ENCODE assay signal across 10 mouse cellular contexts in the genomic region with DNA sequence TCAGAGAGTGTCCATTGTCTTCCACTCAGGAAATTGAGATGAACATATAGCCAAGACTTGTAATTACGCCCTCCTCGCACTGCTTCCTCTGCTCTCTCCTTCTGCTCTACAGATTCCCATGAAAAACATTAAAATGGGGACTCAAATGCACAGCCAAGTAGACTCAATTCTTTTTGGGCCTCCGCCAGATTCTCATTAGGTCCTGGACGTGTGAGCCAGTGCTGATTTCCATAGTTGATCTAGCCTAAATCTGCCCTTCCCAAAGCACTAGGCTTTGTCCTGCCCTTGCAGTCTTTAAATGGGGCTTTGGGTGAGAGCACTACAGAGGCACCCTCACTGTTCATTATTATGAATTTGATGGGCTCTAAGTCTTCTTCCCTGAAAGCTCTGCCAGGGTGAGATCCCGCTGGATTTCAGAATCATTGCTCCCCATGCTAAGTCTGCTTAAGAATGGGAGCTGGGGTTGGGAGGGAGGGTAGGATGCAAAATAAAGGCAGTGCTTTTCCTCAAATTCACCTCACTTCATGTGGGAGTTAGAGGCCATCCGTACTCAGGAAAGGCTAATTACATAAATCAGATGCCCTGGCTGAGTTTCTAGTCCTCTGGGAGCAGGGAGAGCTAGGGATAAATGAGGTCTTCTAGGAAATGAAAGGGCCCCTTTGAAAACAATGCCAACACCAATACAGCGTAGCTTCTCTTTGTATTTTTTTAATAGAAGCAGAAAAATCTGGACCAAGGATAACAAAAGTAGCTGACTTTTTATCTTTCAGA. TPM values are rescaled to one million over a fixed set of nuclear protein-coding genes. Genes with fewer than 3 reads are reported as not detected.
DNase-seq lines count a peak whose midpoint lies in the region; ATAC-seq lines count a peak whose summit lies in the region.
"Had no signal": no experiment of that assay in that cellular context is flagged by ENCODE, and none has a peak within 500 bp of the region (broad histone marks: within the 10 kb centered on the region; RNA-seq: fewer than 3 reads in every experiment).

No protein-coding gene starts in this region.

- no peak overlapping the region for H3K4me2 ChIP-seq in hindbrain, embryonic 11.5 days (replicated peaks; ENCODE audit: low read depth, low read length)
- H3K4me2 ChIP-seq in midbrain, embryonic 15.5 days, result no peak overlapping the region
- H3K4me2 ChIP-seq: lung, embryonic 15.5 days had no signal

- no peaks in the 10 kb centered on the region for H3K9me3 ChIP-seq in hindbrain, embryonic 11.5 days (ENCODE audit: control insufficient read depth, low read length)
- no peaks in the 10 kb centered on the region for H3K9me3 ChIP-seq in midbrain, embryonic 15.5 days
- H3K9me3 ChIP-seq: lung, embryonic 15.5 days had no signal

- WGBS in hindbrain, embryonic 11.5 days, result 46% methylated on average over 7 of the region's 7 CpGs
- WGBS in midbrain, embryonic 15.5 days, result 21% methylated on average over 7 of the region's 7 CpGs

- intact Hi-C loops in left cerebral cortex, postnatal 4 days (cut with DNase I), result no loop called here

- peaks cover 6% of the 10 kb centered on the region; the same call in 1 of the 2 replicates for H3K4me1 ChIP-seq in hindbrain, embryonic 11.5 days (replicated peaks; ENCODE audit: control insufficient read depth, insufficient read depth, low read length)
- H3K4me1 ChIP-seq in midbrain, embryonic 15.5 days, result peaks cover 55% of the 10 kb centered on the region

- H3K36me3 ChIP-seq in hindbrain, embryonic 11.5 days (ENCODE audit: control insufficient read depth, insufficient read depth, low read length), result no peaks in the 10 kb centered on the region
- no peaks in the 10 kb centered on the region for H3K36me3 ChIP-seq in midbrain, embryonic 15.5 days (replicated peaks)
- H3K36me3 ChIP-seq: lung, embryonic 15.5 days had no signal

- H3K27me3 ChIP-seq in hindbrain, embryonic 11.5 days (ENCODE audit: control insufficient read depth, insufficient read depth, low read length), result peaks cover 18% of the 10 kb centered on the region
- H3K27me3 ChIP-seq in midbrain, embryonic 15.5 days (replicated peaks), result no peaks in the 10 kb centered on the region
- H3K27me3 ChIP-seq: lung, embryonic 15.5 days had no signal

- peak overlapping the region; percentile 63 for H3K27ac ChIP-seq in hindbrain, embryonic 11.5 days (ENCODE audit: low read depth, low read length)
- peak overlapping the region; percentile 37 for H3K27ac ChIP-seq in midbrain, embryonic 15.5 days
- H3K27ac ChIP-seq: lung, embryonic 15.5 days had no signal

- peak; percentile 38 for DNase-seq in adrenal gland, adult 2 months
- no peak for DNase-seq in adrenal gland, postnatal 25 days
- DNase-seq in left cerebral cortex, postnatal 4 days, result peak; percentile 63
- no peak for DNase-seq in left cerebral cortex, adult 8-10 months (ENCODE audit: low spot score in 2 of 2)
- no peak for DNase-seq in hindbrain, embryonic 11.5 days (ENCODE audit: low spot score)
- no peak for DNase-seq in urinary bladder, postnatal 14 days (ENCODE audit: low spot score)

- H3K9ac ChIP-seq in hindbrain, embryonic 11.5 days (ENCODE audit: low read depth, low read length), result no peak overlapping the region
- no peak overlapping the region for H3K9ac ChIP-seq in midbrain, embryonic 15.5 days
- H3K9ac ChIP-seq: lung, embryonic 15.5 days had no signal

- ATAC-seq in hindbrain, embryonic 11.5 days (ENCODE audit: low FRiP score), result no peak
- peak; percentile 66 for ATAC-seq in midbrain, embryonic 15.5 days (replicated peaks)
- ATAC-seq in granulocyte monocyte progenitor cell, adult 5-6 weeks (replicated peaks; ENCODE audit: poor library complexity, severe bottlenecking), result no peak
- ATAC-seq: Patski had no signal

- no peak overlapping the region for H3K4me3 ChIP-seq in hindbrain, embryonic 11.5 days (ENCODE audit: low read depth, low read length)
- H3K4me3 ChIP-seq in midbrain, embryonic 15.5 days, result no peak overlapping the region
- H3K4me3 ChIP-seq: lung, embryonic 15.5 days had no signal

RNA-seq across cellular contexts. Expression of gene Ptn, which starts 32.3 kb away (rescaled TPM):
- total RNA-seq in adrenal gland, adult 2 months (2021), result 10 to 100 TPM; 80.1 to 85.0 TPM
- polyA plus RNA-seq in adrenal gland, adult 2 months (2012; rRNA removed), result 6.1 and 7.0 TPM in 2 replicates
- 48.5 and 67.4 TPM in 2 replicates for total RNA-seq in adrenal gland, postnatal 25 days (2021)
- total RNA-seq in left cerebral cortex, postnatal 4 days (2021), result 100 to 1,000 TPM; 614 to 699 TPM
- total RNA-seq in left cerebral cortex, adult 8-10 months (2022), result 100 to 1,000 TPM; 297 to 351 (median 316) TPM
- 385 and 413 TPM in 2 replicates for polyA plus RNA-seq in hindbrain, embryonic 11.5 days (2014; fragmentation: Nextera tagmentation; extraction: Ambion mirVana)
- 580 and 678 TPM in 2 replicates for polyA plus RNA-seq in midbrain, embryonic 15.5 days (2015; fragmentation: Nextera tagmentation; extraction: Ambion mirVana)
- total RNA-seq in granulocyte monocyte progenitor cell, adult 5-6 weeks (2014; fragmentation: Nextera tagmentation), result not detected in 2 replicates
- total RNA-seq in granulocyte monocyte progenitor cell, adult 5-6 weeks (2017), result not detected in 2 replicates
- polyA plus RNA-seq: Patski had no signal

Comparison
In these comparisons a context has a peak if more than half of its experiments do, and no peak if none do; other contexts are left out.
1. DNase-seq: peak in adrenal gland, adult 2 months (single experiment) and left cerebral cortex, postnatal 4 days (single experiment); none in adrenal gland, postnatal 25 days (single experiment), left cerebral cortex, adult 8-10 months (0 of 2), hindbrain, embryonic 11.5 days (single experiment) and urinary bladder, postnatal 14 days (single experiment).
2. RNA of gene Ptn, which starts 32.3 kb away (total RNA-seq): 614 to 699 TPM in left cerebral cortex, postnatal 4 days, 297 to 351 TPM in left cerebral cortex, adult 8-10 months, 80.1 to 85.0 TPM in adrenal gland, adult 2 months and 48.5 to 67.4 TPM in adrenal gland, postnatal 25 days; not detected in granulocyte monocyte progenitor cell, adult 5-6 weeks; every median in the first group is over 10 times any median in the second.